Mouse (Mus musculus) intestine, embryonic 15.5 days (tissue): ENCODE results near the gene Olfr126. TPM values are rescaled to one million over a fixed set of nuclear protein-coding genes. Genes with fewer than 3 reads are reported as not detected.

ENCODE experiments used
- ATAC-seq: fragments of 200-750 bp; cut with Nextera tagmentation; 2 replicates; pipeline ENCODE4 v1.8.0; 2017; ENCODE audit warnings: moderate TSS enrichment, moderate library complexity
- H3K27ac ChIP-seq: fragments of 300-500 bp; sonication (generic); 2 replicates; pipeline ENCODE4 v1.5.1; 2015; ENCODE audit warnings: mild to moderate bottlenecking, inconsistent platforms
- H3K27me3 ChIP-seq: fragments of 300-500 bp; sonication (generic); replicated peaks from 2 replicates; pipeline ENCODE4 v1.6.1; 2015; ENCODE audit warnings: inconsistent platforms
- H3K36me3 ChIP-seq: fragments of 300-500 bp; sonication (generic); 2 replicates; pipeline ENCODE4 v1.6.1; 2015; ENCODE audit warnings: inconsistent platforms
- H3K4me1 ChIP-seq: fragments of 300-500 bp; sonication (generic); replicated peaks from 2 replicates; pipeline ENCODE4 v1.6.1; 2015; ENCODE audit warnings: inconsistent platforms
- H3K4me2 ChIP-seq: fragments of 300-500 bp; sonication (generic); replicated peaks from 2 replicates; pipeline ENCODE4 v1.6.1; 2015; ENCODE audit warnings: mild to moderate bottlenecking, inconsistent platforms
- H3K4me3 ChIP-seq: fragments of 300-500 bp; sonication (generic); replicated peaks from 2 replicates; pipeline ENCODE4 v1.5.1; 2015; ENCODE audit warnings: inconsistent platforms
- H3K9ac ChIP-seq: fragments of 300-500 bp; sonication (generic); 2 replicates; pipeline ENCODE4 v1.6.1; 2015; ENCODE audit warnings: inconsistent platforms
- H3K9me3 ChIP-seq: fragments of 300-500 bp; sonication (generic); 2 replicates; pipeline ENCODE4 v1.6.1; 2016; ENCODE audit warnings: inconsistent platforms
- WGBS: fragments of 180-500 bp; shearing (Covaris S2); methylation state at CpG from one replicate; pipeline ENCODE4 v1.1.7; 2015; 5-methylcytosine and 5-hydroxymethylcytosine counted together
- polyA plus RNA-seq: library from polyadenylated mRNA; unstranded; fragments of >200 nt; fragmentation: Nextera tagmentation; extraction: Ambion mirVana; gene quantifications from 2 replicates; pipeline ENCODE4 v1.2.1, GENCODE M21; 2015

Olfr126 gene
- not detected in 2 replicates for polyA plus RNA-seq

GRCm38 (mm10) chr17:37847183-37847582 is at the start of gene Olfr126:
Gene Olfr126 (plus strand): TSS chr17:37847483.
- no peak within 1 kb of the TSS for H3K9ac ChIP-seq
- no peaks in the 10 kb centered on the region for H3K9me3 ChIP-seq
- no peak within 1 kb of the TSS for H3K4me3 ChIP-seq
- H3K36me3 ChIP-seq, result no peaks in the 10 kb centered on the region
- no peaks in the 10 kb centered on the region for H3K4me1 ChIP-seq
- ATAC-seq, result no peak
- H3K27ac ChIP-seq, result no peak within 1 kb of the TSS
- no peaks in the 10 kb centered on the region for H3K27me3 ChIP-seq
- H3K4me2 ChIP-seq, result no peak within 1 kb of the TSS

- no peak for ATAC-seq
- no peak within 1 kb of the TSS for H3K9ac ChIP-seq
- H3K4me3 ChIP-seq, result no peak within 1 kb of the TSS
- H3K27ac ChIP-seq, result no peak within 1 kb of the TSS
- 85% methylated on average over 3 of the region's 3 CpGs for WGBS
- no peaks in the 10 kb centered on the region for H3K4me1 ChIP-seq
- H3K36me3 ChIP-seq, result no peaks in the 10 kb centered on the region
- no peaks in the 10 kb centered on the region for H3K27me3 ChIP-seq
- H3K9me3 ChIP-seq, result no peaks in the 10 kb centered on the region
- H3K4me2 ChIP-seq, result no peak within 1 kb of the TSS
Observed at GRCm38 (mm10) chr17:37799588-37799987, 47.7 kb upstream of the Olfr126 start, which contains the start of gene Olfr124. Gene Olfr124 (plus strand): TSS chr17:37799888.

- no peaks in the 10 kb centered on the region for H3K9me3 ChIP-seq
- H3K4me2 ChIP-seq, result no peak within 1 kb of the TSS
- H3K27ac ChIP-seq, result no peak within 1 kb of the TSS
- H3K27me3 ChIP-seq, result no peaks in the 10 kb centered on the region
- H3K9ac ChIP-seq, result no peak within 1 kb of the TSS
- H3K4me3 ChIP-seq, result no peak within 1 kb of the TSS
- no peak for ATAC-seq
- H3K4me1 ChIP-seq, result no peaks in the 10 kb centered on the region
- no peaks in the 10 kb centered on the region for H3K36me3 ChIP-seq
Observed at GRCm38 (mm10) chr17:37832649-37833048, 14.6 kb upstream of the Olfr126 start, which contains the start of gene Olfr125. Gene Olfr125 (plus strand): TSS chr17:37832949.

GRCm38 (mm10) chr17:37863901-37864300 is 16.6 kb downstream of the Olfr126 start:
- no peak overlapping the region for H3K4me2 ChIP-seq
- ATAC-seq, result no peak
- no peak overlapping the region for H3K4me3 ChIP-seq
- no peaks in the 10 kb centered on the region for H3K4me1 ChIP-seq
- H3K36me3 ChIP-seq, result no peaks in the 10 kb centered on the region
- WGBS, result 60% methylated on average over 2 of the region's 2 CpGs
- H3K27me3 ChIP-seq, result no peaks in the 10 kb centered on the region
- no peak overlapping the region for H3K27ac ChIP-seq
- H3K9ac ChIP-seq, result no peak overlapping the region
- no peaks in the 10 kb centered on the region for H3K9me3 ChIP-seq

- Histone ChIP-seq H3K27me3 (no peaks in the 10 kb centered on the region), H3K4me2 (no peak overlapping the region), H3K4me1 (no peaks in the 10 kb centered on the region), H3K36me3 (no peaks in the 10 kb centered on the region), H3K9ac (no peak overlapping the region), H3K27ac (no peak overlapping the region), H3K4me3 (no peak overlapping the region), H3K9me3 (no peaks in the 10 kb centered on the region)
- 23% methylated on average over 8 of the region's 8 CpGs for WGBS
- ATAC-seq, result no peak
Observed at GRCm38 (mm10) chr17:37869676-37870205, 22.5 kb downstream of the Olfr126 start.

GRCm38 (mm10) chr17:37873830-37874229 is 26.5 kb downstream of the Olfr126 start:
- Histone ChIP-seq H3K9me3 (no peaks in the 10 kb centered on the region), H3K27me3 (no peaks in the 10 kb centered on the region), H3K9ac (no peak overlapping the region), H3K4me2 (no peak overlapping the region), H3K36me3 (no peaks in the 10 kb centered on the region), H3K4me1 (no peaks in the 10 kb centered on the region), H3K27ac (no peak overlapping the region), H3K4me3 (no peak overlapping the region)
- WGBS, result 83% methylated on average over 3 of the region's 3 CpGs
- ATAC-seq, result no peak

- Histone ChIP-seq H3K36me3 (no peaks in the 10 kb centered on the region), H3K4me3 (no peak within 1 kb of the TSS), H3K4me2 (no peak within 1 kb of the TSS), H3K27ac (no peak within 1 kb of the TSS), H3K4me1 (no peaks in the 10 kb centered on the region), H3K27me3 (no peaks in the 10 kb centered on the region), H3K9ac (no peak within 1 kb of the TSS), H3K9me3 (no peaks in the 10 kb centered on the region)
- WGBS, result 76% methylated on average over 1 of the region's 1 CpGs
- no peak for ATAC-seq
Observed at GRCm38 (mm10) chr17:37900137-37900536, 52.9 kb downstream of the Olfr126 start, which contains the start of gene Olfr127. Gene Olfr127 (plus strand): TSS chr17:37900437.

Other genes starting within 250 kb of the Olfr126 start
- not detected in 2 replicates for gene Olfr115, start 220.4 kb upstream of the Olfr126 start, polyA plus RNA-seq
- not detected in 2 replicates for gene Olfr116, start 220.3 kb upstream of the Olfr126 start, polyA plus RNA-seq
- gene Olfr117, start 183.7 kb upstream of the Olfr126 start, polyA plus RNA-seq, result not detected in 2 replicates
- gene Olfr118, start 180.5 kb upstream of the Olfr126 start, polyA plus RNA-seq, result not detected in 2 replicates
- not detected in 2 replicates for gene Olfr119, start 150.9 kb upstream of the Olfr126 start, polyA plus RNA-seq
- gene Olfr120, start 125.7 kb upstream of the Olfr126 start, polyA plus RNA-seq, result not detected in 2 replicates
- gene Olfr121, start 98.6 kb upstream of the Olfr126 start, polyA plus RNA-seq, result not detected in 2 replicates
- not detected in 2 replicates for gene Olfr122, start 78.9 kb upstream of the Olfr126 start, polyA plus RNA-seq
- gene Olfr123, start 54.0 kb upstream of the Olfr126 start, polyA plus RNA-seq, result not detected in 2 replicates
- not detected in 2 replicates for gene Olfr124, start 47.6 kb upstream of the Olfr126 start, polyA plus RNA-seq
- not detected in 2 replicates for gene Olfr125, start 14.5 kb upstream of the Olfr126 start, polyA plus RNA-seq
- not detected in 2 replicates for gene Olfr127, start 53.0 kb downstream of the Olfr126 start, polyA plus RNA-seq
- gene Olfr128, start 73.1 kb downstream of the Olfr126 start, polyA plus RNA-seq, result not detected in 2 replicates
- not detected in 2 replicates for gene Olfr761, start 105.6 kb downstream of the Olfr126 start, polyA plus RNA-seq
- not detected in 2 replicates for gene Olfr129, start 212.6 kb downstream of the Olfr126 start, polyA plus RNA-seq
- not detected in 2 replicates for gene Olfr130, start 216.4 kb downstream of the Olfr126 start, polyA plus RNA-seq
- not detected in 2 replicates for gene Olfr131, start 241.2 kb downstream of the Olfr126 start, polyA plus RNA-seq